Mouse (Mus musculus) 416B (cell line): ENCODE data around the gene Prdm16.

Experiments used
- DNase-seq: peaks from one replicate; pipeline ENCODE4 v3.0.0; 2011; ENCODE audit warnings: low read depth

Prdm16 gene

DNA sequence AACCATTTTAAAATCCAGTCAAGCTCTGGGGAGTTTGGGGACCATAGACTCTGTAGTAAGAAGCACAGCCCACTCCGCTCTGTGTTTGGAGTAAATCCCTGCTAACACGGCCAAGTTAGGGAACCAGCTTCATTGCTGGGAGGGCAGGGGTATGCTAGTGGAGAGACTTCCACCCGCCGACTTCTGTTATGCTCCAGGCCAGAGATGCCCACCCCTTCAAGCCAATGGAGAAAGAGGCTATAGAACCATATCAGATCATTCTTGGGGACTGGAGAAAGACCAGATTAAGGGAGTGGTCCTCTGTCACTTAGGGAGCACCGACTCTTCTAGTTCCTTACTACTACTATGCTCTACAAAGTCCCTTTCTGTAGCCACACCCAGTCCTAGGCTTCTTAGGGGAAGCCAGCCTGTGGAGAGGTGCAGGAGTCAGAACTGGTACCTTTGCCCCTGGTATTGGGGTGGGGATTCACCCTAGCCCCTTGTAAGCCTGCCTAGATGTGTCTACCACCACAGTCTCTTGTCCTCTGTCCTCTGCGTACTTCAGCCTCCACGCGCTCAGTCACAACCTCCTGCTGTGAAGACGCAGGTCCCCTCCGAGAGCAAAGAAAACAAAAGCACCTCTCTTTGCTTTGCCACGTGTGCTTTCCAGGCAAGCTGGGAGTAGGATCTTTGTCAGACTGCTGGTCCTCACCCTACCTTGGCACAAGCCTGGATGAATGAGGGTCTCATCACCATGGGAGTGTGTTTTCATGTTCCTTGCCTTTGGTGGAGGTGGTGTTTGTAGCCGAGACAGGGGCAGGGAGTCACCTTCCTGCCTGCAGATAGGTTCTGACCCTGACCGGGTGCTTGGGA lies 3.1 kb upstream of the Prdm16 start:
- no peak for DNase-seq

DNA sequence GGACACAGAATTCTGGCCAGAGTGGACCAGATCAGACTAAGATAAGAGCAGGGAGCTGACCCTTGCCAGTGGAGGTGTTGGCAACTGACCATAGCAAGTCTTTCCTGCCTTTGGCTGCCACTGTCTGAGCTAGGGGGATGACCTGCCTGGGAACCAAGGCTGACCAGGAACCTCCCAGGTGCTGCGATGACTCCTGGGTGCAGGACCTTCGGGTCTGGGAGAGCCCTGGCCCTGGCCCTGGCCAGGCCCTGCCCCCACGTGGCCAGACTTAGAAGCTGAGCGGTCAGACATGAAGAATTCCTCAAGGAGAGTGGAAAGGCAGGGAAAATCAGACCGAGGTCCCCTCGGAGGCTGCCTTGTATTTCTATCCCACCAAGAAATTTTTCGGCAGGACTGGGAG lies 2.5 kb upstream of the Prdm16 start:
- DNase-seq = no peak

DNA sequence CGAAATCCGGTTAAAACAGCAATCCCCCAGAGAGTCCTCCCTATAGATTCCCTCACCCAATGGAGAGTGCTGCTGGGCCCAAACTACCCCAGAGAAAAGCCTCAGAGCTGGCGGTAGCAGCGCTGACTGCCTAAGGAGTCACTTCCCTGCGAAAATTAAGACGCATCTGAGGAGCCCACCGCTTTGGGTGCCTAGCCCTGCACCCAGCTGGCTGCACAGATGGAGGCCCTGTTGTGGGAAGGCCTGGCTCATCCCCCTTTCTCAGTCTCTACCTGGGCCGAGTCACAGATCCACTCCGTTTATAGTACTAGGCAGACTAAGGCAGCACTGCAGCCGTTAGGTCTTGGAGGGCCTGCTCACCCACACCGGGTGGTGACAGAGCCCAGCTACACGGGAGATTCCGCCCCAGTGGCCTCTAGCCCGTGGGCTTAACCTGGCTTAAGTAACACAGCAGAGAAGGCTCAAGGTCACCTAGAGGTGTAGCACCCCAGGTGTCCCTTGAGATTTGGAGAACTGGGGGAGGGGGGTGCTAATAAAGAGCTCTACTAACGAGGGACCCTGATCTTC lies 1.7 kb upstream of the Prdm16 start:
- DNase-seq = no peak

DNA sequence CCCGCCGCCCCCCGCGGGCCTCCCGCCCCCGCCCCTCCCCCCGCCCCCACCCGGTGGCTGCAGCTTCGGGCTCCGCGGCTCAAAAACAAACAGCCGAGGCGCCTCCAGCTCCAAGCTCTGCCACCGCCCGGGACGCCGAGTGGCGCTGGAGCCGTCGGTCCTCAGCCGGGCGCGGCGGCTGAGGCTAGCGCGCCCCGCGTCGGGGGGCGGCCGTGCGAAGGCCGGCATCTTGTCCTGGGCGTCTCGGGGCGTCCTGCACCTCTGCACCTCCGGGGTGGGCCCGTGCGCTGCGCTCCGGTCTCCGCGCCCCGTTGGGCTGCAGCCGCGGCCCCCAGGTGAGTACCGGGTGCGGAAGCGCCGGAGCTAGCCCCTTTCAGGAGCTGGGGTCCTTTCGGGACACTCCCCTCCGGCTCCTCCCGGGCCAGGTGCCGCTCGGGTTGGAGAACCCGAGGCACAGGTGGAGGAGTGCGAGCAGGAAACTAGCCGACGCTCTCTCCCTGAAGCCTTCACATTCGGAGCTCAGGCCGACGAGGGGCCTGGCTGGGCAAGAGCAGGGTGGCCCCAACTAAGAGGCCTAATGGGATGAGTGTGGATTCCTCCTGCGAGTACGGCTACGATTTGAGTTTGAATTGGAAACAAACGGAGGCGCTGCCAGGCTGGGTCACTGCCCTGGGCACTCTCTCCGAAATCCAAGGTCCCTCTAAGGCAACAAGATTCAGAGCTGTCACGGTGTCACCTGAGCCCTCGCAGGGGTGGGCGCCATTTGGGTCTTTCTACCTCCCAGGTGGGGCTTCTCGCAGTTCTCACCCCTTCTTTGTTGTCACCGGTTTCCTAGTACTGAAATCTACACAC lies 1.0 kb upstream of the Prdm16 start:
- DNase-seq = no peak

DNA sequence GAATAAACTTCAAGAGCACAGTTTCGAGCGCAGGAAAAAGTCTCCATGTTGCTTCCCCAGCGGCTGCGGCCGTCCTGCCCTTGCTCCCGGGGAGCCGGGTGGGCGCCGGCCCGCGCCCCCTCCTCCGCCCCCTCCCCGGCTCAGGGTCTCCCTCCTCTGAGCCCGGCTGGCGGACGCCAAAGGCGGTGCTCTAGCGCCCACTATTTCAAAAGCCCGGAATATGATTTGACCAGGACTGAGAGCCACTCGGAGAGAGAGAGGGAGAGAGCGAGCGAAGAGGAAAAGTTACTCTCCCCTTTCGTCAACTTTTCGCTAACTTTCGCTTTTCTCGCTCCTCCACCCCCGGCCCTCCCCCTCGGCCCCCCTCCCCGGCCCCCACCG lies 630 bp downstream of the Prdm16 start:
- DNase-seq = no peak

DNA sequence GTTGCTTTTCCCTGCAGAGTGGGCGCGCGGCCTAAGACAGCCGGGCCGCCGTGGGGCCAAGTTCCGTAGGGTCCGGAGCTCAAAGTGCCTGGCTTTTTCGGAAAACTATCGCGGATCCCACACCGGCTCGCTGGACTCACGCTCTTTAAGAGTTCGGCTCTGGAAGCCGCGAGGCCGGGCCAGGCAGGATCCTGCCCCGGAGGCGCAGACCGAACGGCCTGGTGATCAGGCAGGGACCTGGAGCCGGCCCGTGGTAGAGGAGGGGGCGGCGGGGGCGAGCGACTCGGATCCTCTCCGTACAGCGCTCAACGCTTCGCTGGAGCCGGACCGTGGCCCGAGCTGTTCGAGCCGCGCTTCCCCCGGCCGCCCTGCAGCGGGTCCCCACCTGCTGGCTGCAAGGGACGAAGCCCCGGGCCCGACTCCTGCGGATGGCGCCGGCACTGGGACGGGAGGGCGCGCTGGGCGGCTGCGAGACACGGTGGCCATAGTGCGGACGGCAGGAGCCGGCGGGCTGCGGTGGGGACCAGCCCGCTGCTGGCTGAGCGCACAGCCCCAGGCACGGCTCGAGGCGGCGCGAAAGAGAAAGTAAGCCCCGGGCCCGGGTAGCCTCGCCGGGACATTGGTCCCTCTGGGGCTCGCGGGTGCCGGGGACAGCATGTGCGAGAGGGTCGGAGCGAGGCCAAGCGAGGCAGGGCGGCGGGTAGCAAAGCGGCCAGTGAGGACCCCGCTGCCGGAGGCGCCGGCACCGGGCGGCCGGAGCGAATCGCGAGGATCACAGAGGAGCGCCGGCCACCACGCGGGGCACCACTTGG lies 1.2 kb downstream of the Prdm16 start:
- DNase-seq = no peak

DNA sequence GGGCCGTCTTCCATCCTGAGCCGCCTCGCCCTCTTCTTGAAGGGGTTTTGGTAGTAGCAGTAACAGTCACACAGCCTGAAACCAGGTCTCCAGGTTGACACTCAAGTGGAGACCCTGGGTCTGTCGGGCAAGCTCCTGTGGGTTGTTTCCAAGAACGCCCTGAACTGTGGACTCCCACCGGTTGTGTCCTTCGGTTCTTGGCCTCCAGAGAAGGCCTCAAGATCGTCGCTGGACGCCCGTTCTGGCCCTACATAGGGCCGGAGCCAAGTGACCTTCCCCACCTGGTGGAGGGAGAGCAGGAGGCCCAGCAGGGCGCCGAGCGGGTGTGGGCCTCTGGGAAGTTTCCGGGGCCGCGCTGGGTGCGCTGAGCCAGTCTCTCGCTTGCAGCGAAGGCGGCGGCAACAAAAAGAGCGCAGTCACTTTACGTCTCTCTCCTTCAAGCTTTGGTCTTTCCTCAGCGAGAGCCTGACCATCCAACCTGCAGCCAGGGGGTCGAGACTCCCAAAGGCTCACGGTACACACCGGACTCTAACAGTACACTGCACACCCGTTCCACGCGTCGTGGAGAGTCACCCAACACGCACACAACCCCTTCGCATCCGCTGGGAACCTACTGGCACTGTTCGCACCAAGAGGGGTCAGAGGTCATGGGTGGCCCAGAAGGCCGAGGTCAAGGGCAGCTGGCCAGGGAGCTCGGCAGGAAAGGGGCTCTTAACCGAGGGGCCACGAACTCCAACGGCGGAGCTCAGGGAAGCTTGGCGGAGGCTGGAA lies 2.0 kb downstream of the Prdm16 start:
- DNase-seq = no peak

DNA sequence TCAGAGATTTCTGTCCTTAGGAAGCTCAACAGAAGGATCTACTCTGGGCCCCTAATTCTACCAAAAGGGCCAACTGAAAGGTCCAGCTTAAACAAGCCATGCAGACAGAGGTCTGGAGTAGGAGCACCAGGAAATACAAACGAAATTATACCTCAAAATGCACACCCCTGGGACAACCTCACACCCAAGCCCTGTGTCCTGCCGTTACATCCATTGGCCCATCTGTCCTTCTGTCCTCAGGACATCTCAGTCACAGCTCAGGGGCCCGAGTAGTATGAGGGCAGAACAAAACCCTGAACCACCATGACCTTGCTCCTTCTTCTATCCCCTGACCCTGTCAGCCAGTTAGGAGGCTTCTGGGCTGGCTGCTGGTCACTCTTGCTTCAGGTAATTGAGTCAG lies 2.7 kb downstream of the Prdm16 start:
- DNase-seq = no peak

DNA sequence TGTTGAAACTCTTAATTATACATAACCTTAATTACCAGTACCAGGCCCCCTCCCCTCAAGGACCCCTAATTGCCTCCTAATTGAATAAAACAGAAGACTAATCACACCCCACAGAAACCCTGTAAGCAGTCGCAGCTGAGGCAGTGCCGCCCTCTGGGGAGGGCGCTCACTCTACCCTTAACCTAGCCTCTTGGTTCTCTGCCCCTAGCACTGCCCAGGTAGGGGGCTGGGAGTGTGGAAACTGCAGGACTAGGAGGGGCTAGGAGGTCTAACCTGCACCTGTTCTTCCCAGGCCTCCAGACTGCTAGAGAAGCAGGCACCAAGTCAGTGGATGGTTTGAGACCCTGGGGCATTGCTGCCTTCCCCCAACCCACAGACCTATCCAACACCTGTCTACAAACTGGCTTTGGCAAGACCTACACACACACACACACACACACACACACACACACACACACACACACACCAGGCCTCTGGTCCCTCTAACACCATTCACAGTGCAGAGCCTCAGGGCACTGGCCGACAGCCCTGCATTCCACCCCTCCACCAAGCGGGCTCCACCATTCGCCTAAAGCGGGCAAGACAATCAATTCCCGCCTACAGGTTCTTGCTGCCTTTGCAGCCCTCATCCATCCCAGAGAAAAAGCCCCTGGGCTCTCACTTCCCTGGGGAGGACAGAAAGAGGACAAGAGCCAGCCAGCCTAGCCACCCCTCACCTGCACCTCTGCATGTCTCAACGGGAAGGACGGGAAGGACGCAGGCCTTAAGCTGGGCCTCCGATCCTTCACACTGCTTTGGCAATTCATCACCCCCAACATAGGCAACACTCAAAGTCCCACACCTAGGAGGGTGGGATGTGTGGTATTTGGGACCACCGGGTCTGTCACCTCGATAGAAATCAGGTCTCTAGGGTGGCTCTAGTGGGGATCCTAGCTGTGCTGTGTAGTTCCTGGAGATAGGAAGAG lies 3.6 kb downstream of the Prdm16 start:
- DNase-seq = no peak

DNA sequence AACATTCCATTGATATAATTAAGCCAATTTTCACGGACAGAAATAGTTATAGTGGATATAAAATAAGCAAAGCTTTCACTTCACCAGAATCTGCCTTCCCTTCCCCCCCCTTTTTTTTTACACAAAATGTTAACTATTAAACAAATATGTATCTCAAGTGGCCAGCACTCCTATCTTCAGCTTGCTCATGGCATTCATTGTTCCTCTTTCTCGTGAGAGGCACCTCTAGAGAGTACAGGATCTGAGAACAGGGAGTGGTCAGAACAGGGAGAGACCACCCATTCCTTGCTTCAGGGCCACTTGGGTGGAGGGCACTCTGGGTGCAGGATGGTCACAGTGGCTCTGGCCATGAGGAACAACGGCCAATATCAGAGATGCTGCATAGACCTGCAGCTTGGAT lies 5.9 kb downstream of the Prdm16 start:
- no peak for DNase-seq

DNA sequence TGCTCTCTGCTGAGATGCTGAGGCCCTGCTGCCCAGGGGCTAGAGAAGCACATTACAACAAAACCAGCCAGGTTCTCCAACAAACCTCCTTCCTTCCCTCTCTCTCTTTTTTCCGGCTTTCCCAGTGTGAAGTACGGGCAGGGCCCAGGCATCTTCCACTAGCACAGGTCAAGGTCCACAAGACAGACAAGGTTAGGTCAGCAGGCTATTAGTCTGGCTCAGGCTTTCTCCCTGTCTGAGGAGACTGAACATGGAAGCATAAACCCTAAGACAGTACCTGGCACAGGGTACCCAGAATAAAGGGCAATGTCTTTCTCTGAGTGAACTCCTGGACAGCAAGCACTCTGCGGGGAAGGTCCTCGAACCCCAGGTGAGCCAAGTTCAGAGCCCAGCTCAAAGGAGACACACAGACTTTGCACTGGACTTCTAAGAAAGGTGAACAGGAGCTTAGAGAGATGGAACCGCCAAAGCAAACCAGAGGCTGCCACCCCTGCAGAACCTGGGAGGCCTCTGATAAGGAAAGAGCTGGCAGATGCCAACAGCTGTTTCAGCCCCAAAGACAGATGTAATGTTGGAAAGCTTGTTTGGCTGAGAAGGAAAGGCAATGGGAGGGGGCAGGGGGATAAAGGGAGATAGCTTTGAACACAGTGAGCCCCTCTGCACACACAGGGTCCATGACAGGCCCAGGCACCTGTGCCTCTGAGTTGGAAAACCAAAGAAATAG lies 9.1 kb downstream of the Prdm16 start:
- no peak for DNase-seq

DNA sequence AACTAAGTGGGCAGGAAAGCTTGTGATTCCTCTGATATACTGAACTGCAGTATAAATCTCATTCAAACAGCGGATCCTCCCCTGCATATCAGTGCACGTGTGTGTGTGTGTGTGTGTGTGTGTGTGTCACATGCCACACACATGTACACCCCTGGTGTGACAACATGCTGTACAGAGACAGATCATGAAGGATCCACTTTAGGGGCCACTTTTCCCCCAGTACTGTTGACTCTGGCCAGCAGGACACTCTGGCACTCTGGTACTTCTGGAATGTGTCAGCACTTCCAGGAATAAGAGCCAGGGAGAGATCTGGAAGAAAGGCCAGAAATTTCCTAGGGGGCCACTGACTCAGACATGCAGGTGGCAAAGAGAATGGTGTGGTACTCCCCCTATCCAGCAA lies 10.4 kb downstream of the Prdm16 start:
- DNase-seq = no peak

DNA sequence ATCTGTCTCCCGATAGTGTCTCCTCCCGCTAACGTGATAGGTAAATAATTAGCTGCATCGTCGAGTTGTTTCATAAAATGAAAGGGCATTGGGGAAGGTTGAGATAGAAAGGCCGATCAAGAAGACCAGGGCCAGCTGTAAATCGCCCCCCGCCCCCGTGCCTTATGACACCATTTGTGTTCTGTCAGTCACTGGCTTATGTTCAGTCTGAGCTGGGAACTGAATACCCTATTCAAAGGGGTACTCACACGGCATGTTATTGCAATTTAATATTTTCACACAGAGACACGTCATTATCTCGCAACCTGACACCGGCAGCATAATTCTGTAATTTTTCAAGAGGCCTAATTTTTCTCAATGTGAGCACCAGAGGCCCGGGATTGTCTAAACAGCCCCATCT lies 11.0 kb downstream of the Prdm16 start:
- no peak for DNase-seq

DNA sequence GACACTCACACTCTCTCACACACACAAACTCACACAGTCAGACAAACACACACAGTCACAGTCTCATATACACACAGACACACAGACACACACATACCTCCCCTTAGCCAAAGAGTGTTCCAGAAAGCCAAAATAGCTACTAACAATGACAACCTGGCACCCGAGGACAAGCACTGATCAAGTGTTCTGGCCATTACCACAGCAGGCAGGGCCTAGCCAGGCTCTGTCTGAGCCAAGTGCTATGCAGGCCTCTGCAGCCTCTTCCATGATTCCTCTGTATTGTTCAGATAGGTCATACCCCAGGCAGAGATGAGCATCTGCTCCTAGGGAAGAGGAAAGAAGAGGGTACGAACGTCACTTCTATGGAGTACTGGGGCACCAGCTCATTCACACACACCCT lies 13.4 kb downstream of the Prdm16 start:
- DNase-seq = no peak

DNA sequence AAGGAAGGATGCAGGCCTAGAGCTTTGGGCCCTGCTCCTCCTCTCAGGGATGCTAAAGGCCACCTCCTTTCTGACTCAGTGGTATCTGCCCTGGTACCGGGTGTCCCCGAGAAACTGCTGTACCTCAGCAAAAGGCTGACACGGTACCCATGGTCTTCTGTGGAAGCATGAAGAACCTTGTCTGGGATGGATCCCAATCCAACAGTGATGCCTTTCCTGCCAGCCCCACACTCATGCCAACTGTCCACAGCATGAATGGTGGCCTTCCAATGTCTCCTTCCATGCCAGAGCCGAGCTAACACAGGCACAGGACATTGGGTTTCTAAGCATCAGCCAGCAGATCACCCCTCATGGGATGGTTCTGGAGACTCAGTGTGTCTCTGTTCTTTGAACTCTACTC lies 14.2 kb downstream of the Prdm16 start:
- no peak for DNase-seq

DNA sequence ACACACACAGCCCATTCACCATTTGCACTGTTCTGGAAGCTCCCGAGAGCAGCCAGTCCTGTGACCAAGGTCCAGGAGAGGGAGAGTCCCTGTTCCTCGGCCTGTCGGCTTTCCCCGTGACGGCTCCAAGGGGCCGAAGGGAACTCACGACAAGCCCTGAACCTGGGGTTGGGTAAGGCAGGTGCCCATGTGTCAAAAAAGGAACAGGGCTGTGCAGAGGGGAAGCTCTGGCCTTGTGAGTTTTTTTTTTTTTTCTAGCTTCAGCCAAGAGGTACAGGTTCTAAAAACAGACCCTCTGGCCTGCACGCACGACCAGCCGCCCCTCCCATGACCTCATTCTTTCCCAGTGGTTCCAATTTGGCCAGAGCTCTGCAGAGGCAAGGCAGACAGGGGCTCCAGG lies 25.5 kb downstream of the Prdm16 start:
- no peak for DNase-seq

DNA sequence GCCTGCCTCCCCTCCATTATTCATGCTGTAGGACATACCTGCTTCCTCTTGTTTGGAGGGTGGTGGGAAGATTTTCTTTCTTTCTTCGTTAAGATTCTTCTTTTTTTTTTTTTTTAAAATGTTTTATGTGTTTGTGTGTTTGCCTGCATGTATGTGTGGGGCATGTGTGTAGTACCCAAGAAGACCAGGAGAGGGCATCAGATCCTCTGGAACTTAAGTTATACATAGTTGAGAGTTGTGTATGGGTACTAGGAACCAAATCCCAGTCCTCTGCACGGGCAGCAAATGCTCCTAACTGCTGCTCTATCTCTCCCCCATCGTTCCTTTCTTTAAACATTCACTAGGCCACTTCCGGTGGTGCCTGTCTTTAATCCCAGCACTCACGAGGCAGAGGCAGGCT lies 28.9 kb downstream of the Prdm16 start:
- no peak for DNase-seq

DNA sequence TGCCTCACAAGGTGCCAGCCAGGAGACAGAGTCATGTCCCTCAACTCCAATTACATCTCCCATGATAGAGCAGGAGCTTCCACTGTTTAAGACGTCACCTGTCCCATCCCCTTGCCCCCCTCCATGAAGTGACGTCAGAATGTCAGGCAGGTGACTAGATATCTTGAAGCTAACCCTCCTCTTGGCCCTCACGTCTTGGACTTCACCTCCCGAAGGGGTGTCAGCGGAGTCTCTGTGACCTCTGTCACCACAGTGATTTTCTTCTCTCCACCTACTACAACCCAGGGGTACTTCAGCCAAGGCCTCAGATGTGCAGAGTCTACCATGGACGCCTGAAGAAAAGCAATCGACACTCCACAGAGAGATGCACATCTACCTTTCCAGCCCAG lies 32.2 kb downstream of the Prdm16 start:
- DNase-seq = no peak

DNA sequence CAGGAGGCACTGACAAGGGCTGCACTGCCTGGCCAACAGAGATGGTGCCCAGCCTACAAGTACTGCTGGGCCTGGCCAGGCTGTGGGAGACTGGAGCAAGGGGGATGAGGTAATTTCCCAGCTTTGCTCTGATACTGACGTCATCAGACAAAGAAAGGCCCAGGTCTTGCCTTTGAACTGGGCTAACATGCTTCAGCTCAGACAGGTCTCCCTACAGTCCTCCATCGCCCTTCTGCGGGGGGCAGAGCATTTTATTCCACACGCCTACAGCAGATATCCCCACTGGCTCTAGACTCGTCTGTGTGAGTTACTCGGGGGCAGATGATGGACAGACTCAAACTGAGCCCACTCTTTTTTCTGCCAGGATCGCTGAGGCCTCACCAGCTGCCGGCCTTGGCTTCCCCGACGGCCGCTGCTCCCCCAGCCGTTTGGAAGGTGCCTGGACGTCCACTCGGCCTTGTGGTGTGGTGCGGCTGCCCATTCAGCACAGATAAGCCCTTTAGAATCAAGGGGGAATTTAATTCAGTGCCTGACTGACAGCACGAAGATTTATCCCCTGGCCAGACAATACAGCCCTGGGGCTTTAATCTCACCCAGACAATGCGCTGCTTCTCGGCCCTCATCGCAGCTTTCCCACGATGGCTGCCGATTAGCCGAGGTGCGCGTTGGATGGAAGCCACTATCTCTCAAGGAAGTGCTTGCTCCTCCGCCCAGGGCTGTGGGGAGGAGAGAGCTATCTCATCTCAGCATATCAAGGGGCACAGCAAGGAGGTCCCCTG lies 32.8 kb downstream of the Prdm16 start:
- no peak for DNase-seq
